28 mouse cellular contexts compared by ENCODE assay signal in the genomic region with DNA sequence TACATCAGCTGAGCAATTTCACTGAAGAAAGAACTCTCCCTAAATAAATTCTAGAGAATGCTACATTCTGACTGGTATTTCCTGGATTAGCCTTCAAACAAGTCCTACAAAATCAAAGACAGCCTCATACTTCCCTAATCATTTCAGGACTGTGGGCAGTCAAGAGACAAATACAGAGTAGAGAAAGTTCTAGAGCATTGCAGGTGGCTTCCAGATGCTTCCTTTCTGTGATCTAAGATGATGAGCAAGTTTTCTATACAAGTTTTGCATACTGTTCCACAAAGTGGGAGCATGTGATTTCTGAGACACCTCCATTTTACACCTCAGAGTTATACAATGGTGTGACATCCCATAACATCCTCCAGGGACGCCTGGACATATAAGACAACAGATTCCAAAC.
"Had no signal": no experiment of that assay in that cellular context is flagged by ENCODE, and none has a peak within 500 bp of the region (broad histone marks: within the 10 kb centered on the region; RNA-seq: fewer than 3 reads in every experiment).

No protein-coding gene starts in this region.

- ATAC-seq: forebrain, embryonic 13.5 days; forebrain, embryonic 14.5 days; forebrain, embryonic 15.5 days; forebrain, embryonic 16.5 days; forebrain, postnatal 0 days had no signal

- H3K36me3 ChIP-seq: embryonic facial prominence, embryonic 10.5 days; embryonic facial prominence, embryonic 12.5 days; embryonic facial prominence, embryonic 13.5 days; embryonic facial prominence, embryonic 15.5 days; forebrain, embryonic 10.5 days; forebrain, embryonic 12.5 days; forebrain, embryonic 15.5 days had no signal

- H3K27ac ChIP-seq: embryonic facial prominence, embryonic 10.5 days; embryonic facial prominence, embryonic 12.5 days; embryonic facial prominence, embryonic 13.5 days; embryonic facial prominence, embryonic 15.5 days; forebrain, embryonic 10.5 days; forebrain, embryonic 12.5 days; forebrain, embryonic 13.5 days; forebrain, embryonic 15.5 days; gastrocnemius, adult 2 months; heart, adult 2 months had no signal

- H3K9me3 ChIP-seq: embryonic facial prominence, embryonic 10.5 days; embryonic facial prominence, embryonic 12.5 days; embryonic facial prominence, embryonic 13.5 days; embryonic facial prominence, embryonic 15.5 days; forebrain, embryonic 10.5 days; forebrain, embryonic 12.5 days; forebrain, embryonic 13.5 days; forebrain, embryonic 15.5 days had no signal

- H3K4me2 ChIP-seq: embryonic facial prominence, embryonic 12.5 days; embryonic facial prominence, embryonic 13.5 days; embryonic facial prominence, embryonic 15.5 days; forebrain, embryonic 12.5 days; forebrain, embryonic 13.5 days; forebrain, embryonic 15.5 days had no signal

- H3K9ac ChIP-seq: embryonic facial prominence, embryonic 12.5 days; embryonic facial prominence, embryonic 13.5 days; embryonic facial prominence, embryonic 15.5 days; forebrain, embryonic 12.5 days; forebrain, embryonic 13.5 days; forebrain, embryonic 15.5 days; forebrain, postnatal 0 days had no signal

- DNase-seq: cerebellum, adult 8-10 months; cerebellum, adult 9-10 months; cerebellum, adult 9-11 months; cerebellum, postnatal 10 days; cerebellum, postnatal 14 days; cerebellum, postnatal 25 days; cerebellum, postnatal 36 days; embryo, embryonic 11 days; forebrain, postnatal 0 days; gastrocnemius, adult 2 months; gastrocnemius, postnatal 10 days; gastrocnemius, postnatal 14 days; gastrocnemius, postnatal 25 days; gastrocnemius, postnatal 36 days; heart, adult 11 months; heart, adult 18-20 months; heart, adult 2 months had no signal

- H3K4me3 ChIP-seq: embryonic facial prominence, embryonic 10.5 days; embryonic facial prominence, embryonic 12.5 days; embryonic facial prominence, embryonic 13.5 days; embryonic facial prominence, embryonic 15.5 days; erythroblast, embryonic 14.5 days; forebrain, embryonic 10.5 days; forebrain, embryonic 12.5 days; forebrain, embryonic 13.5 days; forebrain, embryonic 15.5 days; gastrocnemius, adult 2 months; heart, adult 2 months had no signal

- H3K4me1 ChIP-seq: embryonic facial prominence, embryonic 10.5 days; embryonic facial prominence, embryonic 12.5 days; embryonic facial prominence, embryonic 13.5 days; embryonic facial prominence, embryonic 15.5 days; forebrain, embryonic 10.5 days; forebrain, embryonic 12.5 days; forebrain, embryonic 13.5 days; forebrain, embryonic 15.5 days had no signal
